Mouse (Mus musculus) lung, postnatal 25 days (tissue): ENCODE measurements around the gene Olfr887.

ENCODE experiments used
- DNase-seq: peaks from one replicate; pipeline ENCODE4 v3.0.0; 2022; ENCODE audit warnings: low spot score

Olfr887 gene

DNA sequence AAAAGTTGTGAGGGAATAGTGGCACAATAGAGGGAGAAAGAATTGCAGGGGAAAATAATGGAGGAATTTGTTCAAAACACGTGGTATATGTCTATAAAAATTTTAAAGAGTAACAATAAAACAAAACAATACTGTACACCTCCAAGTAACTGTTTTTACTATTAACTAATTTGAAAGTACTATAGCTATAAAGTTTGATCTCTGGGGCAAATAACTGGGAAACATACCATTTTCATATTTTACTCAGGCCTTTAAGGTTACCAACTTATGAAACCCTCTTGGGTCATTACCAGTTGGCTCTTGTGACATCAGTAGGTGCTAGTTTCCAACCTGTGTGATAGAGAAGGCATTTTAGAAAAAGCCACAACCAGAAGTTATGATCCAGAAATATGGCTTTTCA lies at the start of gene Olfr887:
Olfr887 (plus strand) TSS at position 301 of the 400 bp plus-strand sequence.
- no peak for DNase-seq

- no peak for DNase-seq
Measured at GRCm38 (mm10) chr9:38046255-38046654, 37.6 kb upstream of the Olfr887 start, which contains the start of gene Olfr884. Olfr884 (plus strand) TSS chr9:38046555.

- no peak for DNase-seq
Measured at GRCm38 (mm10) chr9:38061022-38061421, 22.9 kb upstream of the Olfr887 start, which contains the start of gene Olfr885. Olfr885 (plus strand) TSS chr9:38061322.

DNA sequence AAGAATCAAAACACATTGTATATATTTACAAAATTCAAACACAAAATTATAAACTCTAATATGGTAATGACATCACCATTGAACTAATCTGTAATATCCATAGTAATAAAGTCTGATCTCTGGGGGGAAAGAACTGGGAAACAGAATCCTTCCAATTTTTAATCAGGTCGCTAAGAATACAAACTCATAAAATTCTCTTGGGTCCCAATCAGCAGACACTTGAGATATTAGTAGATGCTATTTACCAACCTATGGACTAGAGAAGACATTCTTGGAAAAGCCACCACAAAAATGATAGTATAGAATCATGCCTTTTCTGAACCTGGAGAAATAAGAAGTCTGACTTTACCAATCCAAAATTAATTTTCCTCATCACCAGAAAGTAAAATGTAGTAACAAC lies 24.0 kb downstream of the Olfr887 start, which contains the start of gene Olfr888:
Olfr888 (plus strand) TSS at position 301 of the 400 bp plus-strand sequence.
- no peak for DNase-seq

DNA sequence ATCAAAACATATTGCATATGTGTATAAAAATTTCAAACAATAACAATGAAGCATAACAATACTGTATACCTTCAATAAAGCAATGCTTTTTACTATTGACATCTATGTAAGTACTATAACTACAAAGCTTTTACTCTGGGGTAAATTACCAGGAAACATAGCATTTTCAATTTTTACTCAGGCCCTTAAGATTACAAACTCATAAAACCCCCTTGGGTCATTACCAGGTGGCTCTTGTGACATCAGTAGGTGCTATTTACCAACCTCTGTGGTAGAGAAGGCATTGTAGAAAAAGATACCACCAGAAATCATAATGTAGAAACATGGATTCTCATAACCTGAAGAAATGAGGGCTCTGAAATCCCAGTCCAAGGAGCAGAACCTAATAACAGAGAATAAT lies 31.0 kb downstream of the Olfr887 start, which contains the start of gene Olfr889:
Olfr889 (plus strand) TSS at position 301 of the 400 bp plus-strand sequence.
- no peak for DNase-seq
